Mouse (Mus musculus): Measurements from ENCODE around the gene Gpr132.
"Not testable (repeated sequence)": the region's sequence is repeated elsewhere in the genome, so short reads cannot be mapped to it uniquely, and the experiment has no call there.

Gene Gpr132

GRCm38 (mm10) chr12:112820401-112820999, 47.5 kb downstream of the Gpr132 start:
- peak in 1 of 2 experiments; percentile 1 for DNase-seq

- DNase-seq: peak in 1 of 2 experiments; percentile 7
These were observed 48.9 kb downstream of the Gpr132 start for GRCm38 (mm10) chr12:112819057-112819662.

GRCm38 (mm10) chr12:112816866-112817265, 51.2 kb downstream of the Gpr132 start:
- not testable (repeated sequence) for DNase-seq

- DNase-seq: peak; percentile 71 to 79
These were observed 51.7 kb downstream of the Gpr132 start for GRCm38 (mm10) chr12:112816294-112816693.

- DNase-seq: peak in 1 of 2 experiments; percentile 6
These were observed 53.2 kb downstream of the Gpr132 start for GRCm38 (mm10) chr12:112814682-112815470.

GRCm38 (mm10) chr12:112813370-112813769, 54.7 kb downstream of the Gpr132 start:
- peak in 1 of 2 experiments; percentile 53 for DNase-seq

GRCm38 (mm10) chr12:112810092-112810885, 57.7 kb downstream of the Gpr132 start:
- no peak for DNase-seq

GRCm38 (mm10) chr12:112809641-112810040, 58.4 kb downstream of the Gpr132 start:
- DNase-seq: no peak

- peak; percentile 93 to 96 for DNase-seq
These were observed 59.3 kb downstream of the Gpr132 start, which contains the start of gene Clba1 for GRCm38 (mm10) chr12:112808587-112809364. TSS of gene Clba1 (plus strand) at chr12:112808937.

GRCm38 (mm10) chr12:112808212-112808586, 59.8 kb downstream of the Gpr132 start:
- no peak for DNase-seq

GRCm38 (mm10) chr12:112807796-112808195, 60.2 kb downstream of the Gpr132 start:
- no peak for DNase-seq

- no peak for DNase-seq
These were observed 62.0 kb downstream of the Gpr132 start for GRCm38 (mm10) chr12:112806044-112806443.

- DNase-seq: peak; percentile 39 to 42
These were observed 64.0 kb downstream of the Gpr132 start for GRCm38 (mm10) chr12:112804046-112804445.

GRCm38 (mm10) chr12:112802917-112803316, 65.1 kb downstream of the Gpr132 start:
- DNase-seq: no peak

GRCm38 (mm10) chr12:112801864-112802846, 65.9 kb downstream of the Gpr132 start, which contains the start of gene Ahnak2:
TSS of gene Ahnak2 (minus strand) at chr12:112802657.
- peak; percentile 70 to 80 for DNase-seq
